Mouse (Mus musculus) gastrocnemius, adult 8-10 months (tissue): ENCODE measurements around the gene Ppp1r12c. TPM values are rescaled to one million over a fixed set of nuclear protein-coding genes. Genes with fewer than 3 reads are reported as not detected.
"Not testable (repeated sequence)": the region's sequence is repeated elsewhere in the genome, so short reads cannot be mapped to it uniquely, and the experiment has no call there.

Experiments used
- DNase-seq, 2 experiments: peaks; one replicate each; pipeline ENCODE4 v3.0.0; 2022; ENCODE audit warnings: low spot score in 2 of 2
- total RNA-seq, 4 experiments: library from RNA; stranded (reverse); gene quantifications; 2 replicates each; pipeline ENCODE4 v1.2.4; 2022

The Ppp1r12c gene
- 10 to 100 TPM; 11.6 to 17.2 (median 16.7) TPM for total RNA-seq

- DNase-seq: peak; percentile 89 to 90
Measured at GRCm38 (mm10) chr7:4501558-4502397, at the start of gene Ppp1r12c. Gene Ppp1r12c (minus strand): TSS chr7:4501680.

GRCm38 (mm10) chr7:4547221-4547641, 45.8 kb upstream of the Ppp1r12c start, which contains the start of gene Syt5:
Gene Syt5 (minus strand): TSS chr7:4547541.
- DNase-seq: no peak

GRCm38 (mm10) chr7:4546591-4547131, 45.2 kb upstream of the Ppp1r12c start:
- no peak for DNase-seq

- no peak for DNase-seq
Measured at GRCm38 (mm10) chr7:4546050-4546449, 44.6 kb upstream of the Ppp1r12c start.

GRCm38 (mm10) chr7:4542013-4542412, 40.5 kb upstream of the Ppp1r12c start:
- DNase-seq: no peak

GRCm38 (mm10) chr7:4541344-4541743, 39.9 kb upstream of the Ppp1r12c start:
- no peak for DNase-seq

GRCm38 (mm10) chr7:4539019-4539418, 37.5 kb upstream of the Ppp1r12c start:
- no peak for DNase-seq

GRCm38 (mm10) chr7:4537181-4537580, 35.7 kb upstream of the Ppp1r12c start:
- DNase-seq: no peak

- DNase-seq: no peak
Measured at GRCm38 (mm10) chr7:4536369-4536768, 34.9 kb upstream of the Ppp1r12c start.

GRCm38 (mm10) chr7:4532005-4532729, 30.7 kb upstream of the Ppp1r12c start, which contains the start of gene Dnaaf3:
Gene Dnaaf3 (minus strand): TSS chr7:4532453.
- DNase-seq: peak in 1 of 2 experiments; percentile 36

- DNase-seq: not testable (repeated sequence)
Measured at GRCm38 (mm10) chr7:4530166-4530565, 28.7 kb upstream of the Ppp1r12c start.

GRCm38 (mm10) chr7:4527302-4527689, 25.8 kb upstream of the Ppp1r12c start:
- DNase-seq: no peak

GRCm38 (mm10) chr7:4526341-4527301, 25.1 kb upstream of the Ppp1r12c start:
- peak; percentile 37 to 56 for DNase-seq

- not testable (repeated sequence) for DNase-seq
Measured at GRCm38 (mm10) chr7:4524212-4524922, 22.9 kb upstream of the Ppp1r12c start, which contains the start of gene Tnni3. Gene Tnni3 (minus strand): TSS chr7:4524229.

- no peak for DNase-seq
Measured at GRCm38 (mm10) chr7:4523205-4524130, 22.0 kb upstream of the Ppp1r12c start.

- DNase-seq: no peak
Measured at GRCm38 (mm10) chr7:4522292-4522691, 20.8 kb upstream of the Ppp1r12c start.

- DNase-seq: no peak
Measured at GRCm38 (mm10) chr7:4521231-4522003, 19.9 kb upstream of the Ppp1r12c start.

- no peak for DNase-seq
Measured at GRCm38 (mm10) chr7:4518487-4518886, 17.0 kb upstream of the Ppp1r12c start.
